Mouse (Mus musculus) MEL (cell line): ENCODE measurements around the gene Slc7a6os. TPM values are rescaled to one million over a fixed set of nuclear protein-coding genes. Genes with fewer than 3 reads are reported as not detected.

Experiments used
- DNase-seq: peaks from one replicate; pipeline ENCODE4 v3.0.0; 2011; ENCODE audit warnings: low read depth, low spot score
- H3K27ac ChIP-seq: 2 replicates; pipeline ENCODE4 v1.5.1; 2012; ENCODE audit warnings: low read depth, mild to moderate bottlenecking, control low read depth, low read length, moderate library complexity; ENCODE audit not compliant: control insufficient read depth
- H3K27me3 ChIP-seq, 2 experiments: fragments of 150-350 bp in 1 of 2; sonication (generic) in 1 of 2; 2 replicates each; pipeline ENCODE4 v1.6.1; 2012; ENCODE audit warnings: low read length in 2 of 2, mild to moderate bottlenecking in 2 of 2, improper control_type of control experiment in 1 of 2, moderate library complexity in 1 of 2; ENCODE audit not compliant: insufficient read depth in 2 of 2, control insufficient read depth in 1 of 2
- H3K36me3 ChIP-seq, 2 experiments: 2 replicates each; pipeline ENCODE4 v1.6.1; 2012 to 2014; ENCODE audit warnings: low read length in 2 of 2, improper control_type of control experiment in 1 of 2, inconsistent platforms in 1 of 2, mild to moderate bottlenecking in 1 of 2; ENCODE audit not compliant: insufficient read depth in 2 of 2, control insufficient read depth in 1 of 2
- H3K4me1 ChIP-seq, 2 experiments: fragments of 150-350 bp in 1 of 2; sonication (generic) in 1 of 2; 2 replicates each; pipeline ENCODE4 v1.6.1; 2012; ENCODE audit warnings: low read length in 2 of 2, improper control_type of control experiment in 1 of 2, mild to moderate bottlenecking in 1 of 2; ENCODE audit not compliant: insufficient read depth in 2 of 2, control insufficient read depth in 1 of 2
- H3K4me3 ChIP-seq, 2 experiments: fragments of 150-350 bp in 1 of 2; sonication (generic) in 1 of 2; 2 replicates each; pipeline ENCODE4 v1.5.1; 2012; ENCODE audit warnings: low read depth in 2 of 2, low read length in 2 of 2, mild to moderate bottlenecking in 2 of 2, moderate library complexity in 2 of 2, control low read depth in 1 of 2, improper control_type of control experiment in 1 of 2; ENCODE audit not compliant: control insufficient read depth in 1 of 2, insufficient read depth in 1 of 2
- H3K79me2 ChIP-seq: 2 replicates; pipeline ENCODE4 v1.6.1; 2012; ENCODE audit warnings: mild to moderate bottlenecking, low read length, moderate library complexity; ENCODE audit not compliant: control insufficient read depth, poor library complexity, insufficient read depth
- H3K9ac ChIP-seq: 2 replicates; pipeline ENCODE4 v1.6.1; 2012; ENCODE audit warnings: low read depth, mild to moderate bottlenecking, control low read depth, low read length, moderate library complexity; ENCODE audit not compliant: control insufficient read depth, poor library complexity, severe bottlenecking
- H3K9me3 ChIP-seq: fragments of 150-350 bp; sonication (generic); replicated peaks from 2 replicates; pipeline ENCODE4 v1.6.1; 2012; ENCODE audit warnings: mild to moderate bottlenecking, low read length, improper control_type of control experiment, moderate library complexity; ENCODE audit not compliant: insufficient read depth
- BHLHE40 ChIP-seq: IDR thresholded peaks from 2 replicates; pipeline ENCODE4 v1.6.1; 2012; ENCODE audit warnings: low read depth, mild to moderate bottlenecking, inconsistent platforms, low read length, improper control_type of control experiment, borderline replicate concordance
- CHD1 ChIP-seq: IDR thresholded peaks from 2 replicates; pipeline ENCODE4 v1.6.1; 2012; ENCODE audit warnings: low read depth, mild to moderate bottlenecking, inconsistent platforms, low read length, improper control_type of control experiment
- CHD2 ChIP-seq: IDR thresholded peaks from 2 replicates; pipeline ENCODE4 v1.6.1; 2011; ENCODE audit warnings: low read length, improper control_type of control experiment
- CTCF ChIP-seq, 3 experiments: IDR thresholded peaks in 2 of 3; conservative IDR thresholded peaks in 1 of 3; 2 replicates each; pipeline ENCODE4 v1.5.1; 2011 to 2012; ENCODE audit warnings: low read length in 3 of 3, low read depth in 2 of 3, mild to moderate bottlenecking in 2 of 3, improper control_type of control experiment in 1 of 3, inconsistent platforms in 1 of 3, mixed read lengths in 1 of 3, moderate library complexity in 1 of 3; ENCODE audit not compliant: control insufficient read depth in 1 of 3, insufficient read depth in 1 of 3, poor library complexity in 1 of 3, severe bottlenecking in 1 of 3
- EP300 ChIP-seq, 2 experiments: IDR thresholded peaks; 2 replicates each; pipeline ENCODE4 v1.6.1; 2011; ENCODE audit warnings: improper control_type of control experiment in 2 of 2, low read length in 2 of 2, low read depth in 1 of 2, mild to moderate bottlenecking in 1 of 2
- ETS1 ChIP-seq: IDR thresholded peaks from 2 replicates; pipeline ENCODE4 v1.6.1; 2012; ENCODE audit warnings: low read depth, mild to moderate bottlenecking, inconsistent platforms, low read length, improper control_type of control experiment, moderate library complexity
- GABPA ChIP-seq: IDR thresholded peaks from 2 replicates; pipeline ENCODE4 v1.6.1; 2012; ENCODE audit warnings: low read depth, mild to moderate bottlenecking, inconsistent platforms, low read length, improper control_type of control experiment, moderate library complexity
- GATA1 ChIP-seq: IDR thresholded peaks from 2 replicates; pipeline ENCODE4 v1.6.1; 2011; ENCODE audit warnings: low read depth, low read length, improper control_type of control experiment
- JUND ChIP-seq: IDR thresholded peaks from 2 replicates; pipeline ENCODE4 v1.6.1; 2011; ENCODE audit warnings: low read depth, mild to moderate bottlenecking, improper control_type of control experiment, low read length
- KAT2A ChIP-seq: conservative IDR thresholded peaks from 2 replicates; pipeline ENCODE4 v1.6.1; 2012; ENCODE audit warnings: low read depth, low read length, improper control_type of control experiment, inconsistent platforms
- MAX ChIP-seq: IDR thresholded peaks from 2 replicates; pipeline ENCODE4 v1.6.1; 2011; ENCODE audit warnings: low read length, improper control_type of control experiment
- MEF2A ChIP-seq: IDR thresholded peaks from 2 replicates; pipeline ENCODE4 v1.6.1; 2014; ENCODE audit warnings: low read depth, mild to moderate bottlenecking, inconsistent platforms, low read length, improper control_type of control experiment; ENCODE audit not compliant: poor library complexity, insufficient replicate concordance, severe bottlenecking; ENCODE audit errors: extremely low read depth
- NELFE ChIP-seq: IDR thresholded peaks from 2 replicates; pipeline ENCODE4 v1.6.1; 2011; ENCODE audit warnings: low read depth, low read length, improper control_type of control experiment
- NRF1 ChIP-seq: IDR thresholded peaks from 2 replicates; pipeline ENCODE4 v1.6.1; 2014; ENCODE audit warnings: low read depth, mild to moderate bottlenecking, inconsistent platforms, low read length, improper control_type of control experiment, moderate library complexity; ENCODE audit not compliant: poor library complexity, insufficient read depth, severe bottlenecking
- POLR2A ChIP-seq, 2 experiments: IDR thresholded peaks; 2 replicates each; pipeline ENCODE4 v1.6.1; 2011 to 2012; ENCODE audit warnings: low read length in 2 of 2, mild to moderate bottlenecking in 2 of 2, control low read depth in 1 of 2, improper control_type of control experiment in 1 of 2, low read depth in 1 of 2, moderate library complexity in 1 of 2; ENCODE audit not compliant: control insufficient read depth in 1 of 2, insufficient read depth in 1 of 2, poor library complexity in 1 of 2
- POLR2AphosphoS2 ChIP-seq: IDR thresholded peaks from 2 replicates; pipeline ENCODE4 v1.6.1; 2011; ENCODE audit warnings: low read length, improper control_type of control experiment
- RAD21 ChIP-seq: IDR thresholded peaks from 2 replicates; pipeline ENCODE4 v1.6.1; 2011; ENCODE audit warnings: mild to moderate bottlenecking, low read depth, low read length, improper control_type of control experiment
- RCOR1 ChIP-seq: IDR thresholded peaks from 2 replicates; pipeline ENCODE4 v1.6.1; 2012; ENCODE audit warnings: low read depth, mild to moderate bottlenecking, inconsistent platforms, low read length, improper control_type of control experiment
- SIN3A ChIP-seq: IDR thresholded peaks from 2 replicates; pipeline ENCODE4 v1.6.1; 2012; ENCODE audit warnings: low read length, improper control_type of control experiment, inconsistent platforms
- USF2 ChIP-seq, 2 experiments: IDR thresholded peaks; 2 replicates each; pipeline ENCODE4 v1.6.1; 2011 to 2012; ENCODE audit warnings: improper control_type of control experiment in 2 of 2, low read length in 2 of 2, borderline replicate concordance in 1 of 2, inconsistent platforms in 1 of 2, low read depth in 1 of 2, mild to moderate bottlenecking in 1 of 2; ENCODE audit not compliant: insufficient read depth in 1 of 2
- ZNF384 ChIP-seq: IDR thresholded peaks from 2 replicates; pipeline ENCODE4 v1.6.1; 2012; ENCODE audit warnings: low read depth, mild to moderate bottlenecking, inconsistent platforms, low read length, improper control_type of control experiment
- polyA plus RNA-seq, 2 experiments: library from polyadenylated mRNA; stranded (reverse) in 1 of 2; unstranded in 1 of 2; fragments of >175 nt in 1 of 2; fragments of >200 nt in 1 of 2; gene quantifications; 2 replicates each; pipeline versions ENCODE4 v1.2.1 to v1.2.4; 2012; ENCODE audit warnings: low replicate concordance in 2 of 2, low read depth in 1 of 2; ENCODE audit not compliant: insufficient read length in 2 of 2, insufficient read depth in 1 of 2, missing spikeins in 1 of 2
- total RNA-seq: library from RNA; depleted of rRNA; stranded (reverse); fragments of 300-350 nt; gene quantifications from 2 replicates; pipeline ENCODE4 v1.2.3, GENCODE M21; 2012

The Slc7a6os gene
- total and polyA plus RNA-seq, 3 experiments, result 52.0 to 53.6 TPM; not detected in 1

DNA sequence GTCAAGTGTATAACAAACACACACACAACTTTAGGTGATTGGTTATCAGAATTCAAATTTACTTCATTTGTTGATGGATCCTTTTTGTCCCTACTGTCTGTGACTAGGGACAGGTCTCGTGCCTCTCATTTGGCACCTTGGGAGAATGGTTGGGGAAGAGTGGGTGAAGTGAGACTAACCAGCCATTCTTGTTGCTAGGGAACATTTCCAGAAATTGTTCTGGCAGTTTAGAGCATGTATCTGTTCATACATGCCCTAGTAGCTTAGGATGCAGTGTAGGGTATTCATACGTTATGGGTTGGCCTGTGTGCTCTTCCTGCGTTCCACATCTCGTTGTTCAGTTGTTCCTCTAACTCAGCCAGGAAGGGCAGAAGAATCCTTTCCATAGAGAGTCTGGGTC lies 21.6 kb downstream of the Slc7a6os start:
- Histone ChIP-seq H3K27ac (no peak overlapping the region), H3K79me2 (no peaks in the 10 kb centered on the region), H3K36me3 (peaks cover 14 to 42% of the 10 kb centered on the region in 2 experiments), H3K9me3 (no peaks in the 10 kb centered on the region), H3K27me3 (no peaks in the 10 kb centered on the region), H3K9ac (no peak overlapping the region)
- no peak for DNase-seq
- no peak for TF ChIP-seq EP300 (IDR thresholded peaks at IDR 0.05; ENCODE audit: low read depth in 1 of 2, low read length in 2 of 2)
- TF ChIP-seq CHD2, result no peak
- TF ChIP-seq BHLHE40, result no peak
- TF ChIP-seq USF2 (IDR thresholded peaks at IDR 0.05; ENCODE audit: borderline replicate concordance in 1 of 2, insufficient read depth in 1 of 2, low read depth in 1 of 2, low read length in 2 of 2), result no peak
- TF ChIP-seq GABPA, result no peak
- no peak for TF ChIP-seq RCOR1
- no peak for TF ChIP-seq POLR2AphosphoS2
- TF ChIP-seq CHD1, result no peak
- TF ChIP-seq, all 39 proteins: peak for 0
- Histone ChIP-seq H3K4me1 (peaks cover 28 to 38% of the 10 kb centered on the region in 2 experiments), H3K4me3 (no peak overlapping the region)

DNA sequence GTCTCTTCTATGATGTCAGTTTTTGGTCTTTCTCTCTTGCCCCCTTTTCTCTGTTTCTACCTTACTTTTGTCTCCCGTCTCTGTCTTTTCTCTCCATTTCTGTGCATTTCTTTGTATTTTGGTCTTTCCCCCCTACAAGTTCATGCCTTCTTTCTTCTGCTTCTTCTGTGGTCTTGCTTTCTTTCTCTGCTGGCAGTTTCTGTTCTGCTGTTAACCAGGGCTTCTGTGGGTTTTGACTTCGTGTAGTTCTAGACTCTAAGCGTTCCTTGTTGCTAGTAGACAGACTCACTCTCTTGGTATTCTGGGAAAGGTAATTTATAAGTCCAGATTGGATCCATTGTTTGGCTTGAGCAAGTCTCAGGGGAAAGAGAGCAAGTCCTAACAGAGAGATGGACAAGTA lies 24.3 kb downstream of the Slc7a6os start:
- Histone ChIP-seq H3K4me3 (no peak overlapping the region), H3K4me1 (peaks cover 8 to 14% of the 10 kb centered on the region in 2 experiments), H3K36me3 (peaks cover 7 to 19% of the 10 kb centered on the region in 2 experiments)
- TF ChIP-seq GATA1, result no peak
- no peak for TF ChIP-seq NRF1
- no peak for TF ChIP-seq SIN3A
- TF ChIP-seq EP300 (IDR thresholded peaks at IDR 0.05; ENCODE audit: low read depth in 1 of 2, low read length in 2 of 2), result no peak
- no peak for TF ChIP-seq CHD1
- no peak for TF ChIP-seq GABPA
- no peak for TF ChIP-seq MAX
- TF ChIP-seq KAT2A, result no peak
- no peak for TF ChIP-seq RAD21
- no peak for TF ChIP-seq JUND
- no peak for TF ChIP-seq RCOR1
- TF ChIP-seq POLR2A (IDR thresholded peaks at IDR 0.05; ENCODE audit: control insufficient read depth in 1 of 2, insufficient read depth in 1 of 2, low read depth in 1 of 2, low read length in 2 of 2, poor library complexity in 1 of 2), result no peak
- TF ChIP-seq CHD2, result no peak
- no peak for TF ChIP-seq ETS1
- no peak for TF ChIP-seq NELFE
- no peak for TF ChIP-seq MEF2A
- no peak for TF ChIP-seq BHLHE40
- no peak for TF ChIP-seq ZNF384
- no peak for TF ChIP-seq CTCF (IDR thresholded peaks at IDR 0.05 in 2 of 3, conservative IDR thresholded peaks at IDR 0.05 in 1 of 3; ENCODE audit: control insufficient read depth in 1 of 3, insufficient read depth in 1 of 3, low read depth in 2 of 3, low read length in 3 of 3, poor library complexity in 1 of 3, severe bottlenecking in 1 of 3)
- TF ChIP-seq, all 39 proteins: peak for 0
- H3K79me2 ChIP-seq, result no peaks in the 10 kb centered on the region
- DNase-seq, result no peak
- no peak overlapping the region for H3K9ac ChIP-seq
- no peaks in the 10 kb centered on the region for H3K9me3 ChIP-seq
- H3K27me3 ChIP-seq, result no peaks in the 10 kb centered on the region
- no peak overlapping the region for H3K27ac ChIP-seq
